ENCODE assay signal across 8 mouse cellular contexts in genomic region chr7:88544393-88544792, GRCm38 (mm10).
DNase-seq lines count a peak whose midpoint lies in the region; ATAC-seq lines count a peak whose summit lies in the region.

No protein-coding gene starts in this region.

- H3K9me3 ChIP-seq in midbrain, embryonic 16.5 days (replicated peaks; ENCODE audit: control insufficient read depth, low read length, poor library complexity, severe bottlenecking): no peaks in the 10 kb centered on the region

- DNase-seq in ovary, postnatal 14 days (ENCODE audit: low spot score): peak; percentile 50
- no peak for DNase-seq in ovary, adult 18-20 months (ENCODE audit: low spot score)
- peak; percentile 2 for DNase-seq in cerebellum, adult 9-11 months
- DNase-seq in frontal cortex, postnatal 25 days (ENCODE audit: low spot score in 2 of 2): peak; percentile 29 to 58
- peak; percentile 15 to 55 for DNase-seq in kidney, adult 8-10 months
- DNase-seq in left cerebral cortex, postnatal 4 days: peak; percentile 81
- DNase-seq in telencephalon, adult 2 months (ENCODE audit: low read depth, low spot score): peak; percentile 58

- no peak overlapping the region for H3K4me2 ChIP-seq in midbrain, embryonic 16.5 days (ENCODE audit: low read length)

- 12% methylated on average over 4 of the region's 4 CpGs for WGBS in midbrain, embryonic 16.5 days

- peak overlapping the region; percentile 33; the same call in 1 of the 2 replicates for H3K27ac ChIP-seq in midbrain, embryonic 16.5 days (ENCODE audit: low read length)

- intact Hi-C loops in left cerebral cortex, postnatal 4 days (cut with DNase I): loop anchor here (5.0 to 10.0 kb wide), 2 partner anchors 957 to 1430 kb away; no protein-coding TSS in a partner anchor

- no peaks in the 10 kb centered on the region for H3K36me3 ChIP-seq in midbrain, embryonic 16.5 days (ENCODE audit: control insufficient read depth, insufficient read depth, low read length)

- H3K4me3 ChIP-seq in midbrain, embryonic 16.5 days (ENCODE audit: low read depth, low read length): no peak overlapping the region

- H3K4me1 ChIP-seq in midbrain, embryonic 16.5 days (ENCODE audit: control insufficient read depth, insufficient read depth, low read length): peaks cover 6% of the 10 kb centered on the region

- H3K9ac ChIP-seq in midbrain, embryonic 16.5 days (ENCODE audit: low read depth, low read length): no peak overlapping the region

- no peaks in the 10 kb centered on the region for H3K27me3 ChIP-seq in midbrain, embryonic 16.5 days (ENCODE audit: control insufficient read depth, insufficient read depth, low read depth, low read length)

- ATAC-seq in midbrain, embryonic 16.5 days: peak; percentile 95
